In the genomic region with DNA sequence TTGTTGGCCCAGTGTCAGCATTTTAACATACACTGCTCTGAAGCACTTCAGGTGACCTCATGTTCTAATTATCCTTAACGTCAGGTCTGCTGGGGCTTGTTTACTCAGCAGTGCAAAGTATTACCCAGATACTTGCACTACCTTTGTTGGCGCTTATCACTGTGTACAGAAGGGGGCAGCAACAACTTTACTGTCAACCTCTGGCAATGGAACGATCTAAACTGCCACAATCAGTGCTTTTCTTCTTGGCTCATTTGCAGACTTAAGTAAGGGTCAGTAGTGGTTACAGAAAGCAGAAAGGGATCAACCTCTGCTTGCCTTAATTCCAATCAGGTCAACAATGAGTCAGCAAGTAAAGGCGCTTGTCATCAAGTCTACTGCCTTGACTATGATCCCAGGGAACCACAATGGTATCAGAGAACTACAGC, we compare ENCODE assay signal across 9 mouse cellular contexts. TPM values are rescaled to one million over a fixed set of nuclear protein-coding genes. Genes with fewer than 3 reads are reported as not detected.
DNase-seq lines count a peak whose midpoint lies in the region; ATAC-seq and TF ChIP-seq lines count a peak whose summit lies in the region.
"Had no signal": no experiment of that assay in that cellular context is flagged by ENCODE, and none has a peak within 500 bp of the region (broad histone marks: within the 10 kb centered on the region; RNA-seq: fewer than 3 reads in every experiment).

No protein-coding gene starts in this region.

- H3K4me3 ChIP-seq in heart, embryonic 15.5 days, result no peak overlapping the region
- H3K4me3 ChIP-seq in liver, adult 2 months (ENCODE audit: insufficient read depth, low read depth, low read length), result no peak overlapping the region
- no peak overlapping the region for H3K4me3 ChIP-seq in stomach, embryonic 16.5 days (replicated peaks; ENCODE audit: low read length)
- H3K4me3 ChIP-seq in forebrain, embryonic 15.5 days, result no peak overlapping the region
- H3K4me3 ChIP-seq in midbrain, embryonic 15.5 days, result no peak overlapping the region

- H3K36me3 ChIP-seq in heart, embryonic 15.5 days, result peaks cover 15% of the 10 kb centered on the region
- peaks cover 17% of the 10 kb centered on the region for H3K36me3 ChIP-seq in liver, adult 2 months (ENCODE audit: control insufficient read depth, insufficient read depth, low read length)
- peaks cover 3% of the 10 kb centered on the region for H3K36me3 ChIP-seq in stomach, embryonic 16.5 days (ENCODE audit: control insufficient read depth, insufficient read depth, low read length)
- H3K36me3 ChIP-seq in forebrain, embryonic 15.5 days, result peaks cover 19% of the 10 kb centered on the region
- peaks cover 9% of the 10 kb centered on the region; the same call in 1 of the 2 replicates for H3K36me3 ChIP-seq in midbrain, embryonic 15.5 days (replicated peaks)

- no peak overlapping the region for H3K4me2 ChIP-seq in heart, embryonic 15.5 days
- no peak overlapping the region for H3K4me2 ChIP-seq in stomach, embryonic 16.5 days (ENCODE audit: low read depth, low read length)
- H3K4me2 ChIP-seq in forebrain, embryonic 15.5 days (replicated peaks), result no peak overlapping the region
- no peak overlapping the region for H3K4me2 ChIP-seq in midbrain, embryonic 15.5 days

- TF ChIP-seq POLR2A in liver, adult 2 months (IDR thresholded peaks at IDR 0.05; ENCODE audit: extremely low read depth, insufficient read depth, low read length), result no peak

- H3K27ac ChIP-seq in heart, embryonic 15.5 days, result no peak overlapping the region
- H3K27ac ChIP-seq in liver, adult 2 months (replicated peaks; ENCODE audit: insufficient read depth, low read depth, low read length), result peak overlapping the region; percentile 90
- no peak overlapping the region; the same call in 1 of the 2 replicates for H3K27ac ChIP-seq in stomach, embryonic 16.5 days (ENCODE audit: low read length)
- H3K27ac ChIP-seq in forebrain, embryonic 15.5 days (replicated peaks), result no peak overlapping the region
- no peak overlapping the region for H3K27ac ChIP-seq in midbrain, embryonic 15.5 days
- H3K27ac ChIP-seq: macrophage had no signal

- H3K4me1 ChIP-seq in heart, embryonic 15.5 days (replicated peaks), result peaks cover 25% of the 10 kb centered on the region
- H3K4me1 ChIP-seq in liver, adult 2 months (ENCODE audit: control insufficient read depth, insufficient read depth, low read length), result peaks cover 43% of the 10 kb centered on the region
- peaks cover 24% of the 10 kb centered on the region for H3K4me1 ChIP-seq in stomach, embryonic 16.5 days (ENCODE audit: control insufficient read depth, insufficient read depth, low read length)
- peaks cover 44% of the 10 kb centered on the region for H3K4me1 ChIP-seq in forebrain, embryonic 15.5 days
- peaks cover 53% of the 10 kb centered on the region for H3K4me1 ChIP-seq in midbrain, embryonic 15.5 days

- H3K9ac ChIP-seq in heart, embryonic 15.5 days, result no peak overlapping the region
- no peak overlapping the region for H3K9ac ChIP-seq in liver, adult 2 months (ENCODE audit: low read depth, low read length)
- no peak overlapping the region for H3K9ac ChIP-seq in stomach, embryonic 16.5 days (ENCODE audit: low read length)
- no peak overlapping the region for H3K9ac ChIP-seq in forebrain, embryonic 15.5 days (replicated peaks)
- no peak overlapping the region for H3K9ac ChIP-seq in midbrain, embryonic 15.5 days

- H3K79me2 ChIP-seq in liver, adult 2 months (ENCODE audit: control insufficient read depth, insufficient read depth, low read length), result peaks cover 27% of the 10 kb centered on the region; the same call in 1 of the 2 replicates

- no peaks in the 10 kb centered on the region for H3K9me3 ChIP-seq in heart, embryonic 15.5 days (replicated peaks)
- no peaks in the 10 kb centered on the region for H3K9me3 ChIP-seq in stomach, embryonic 16.5 days (replicated peaks; ENCODE audit: control insufficient read depth, low read length)
- no peaks in the 10 kb centered on the region for H3K9me3 ChIP-seq in forebrain, embryonic 15.5 days
- no peaks in the 10 kb centered on the region for H3K9me3 ChIP-seq in midbrain, embryonic 15.5 days

- no peaks in the 10 kb centered on the region for H3K27me3 ChIP-seq in heart, embryonic 15.5 days
- no peaks in the 10 kb centered on the region for H3K27me3 ChIP-seq in liver, adult 2 months (ENCODE audit: control insufficient read depth, insufficient read depth, low read length)
- H3K27me3 ChIP-seq in stomach, embryonic 16.5 days (ENCODE audit: control insufficient read depth, insufficient read depth, low read length), result no peaks in the 10 kb centered on the region
- no peaks in the 10 kb centered on the region for H3K27me3 ChIP-seq in forebrain, embryonic 15.5 days
- no peaks in the 10 kb centered on the region for H3K27me3 ChIP-seq in midbrain, embryonic 15.5 days (replicated peaks)

- DNase-seq in urinary bladder, postnatal 14 days (ENCODE audit: low spot score), result peak; percentile 46
- DNase-seq in urinary bladder, adult 2 months (ENCODE audit: low spot score), result no peak
- DNase-seq in liver, adult 2 months (ENCODE audit: extremely low read depth, low read depth, low spot score), result peak; percentile 87

- 38% methylated on average over 4 of the region's 4 CpGs for WGBS in heart, embryonic 15.5 days
- 5% methylated on average over 4 of the region's 4 CpGs for WGBS in liver, adult 2 months
- WGBS in stomach, embryonic 16.5 days, result 37% methylated on average over 4 of the region's 4 CpGs
- 53% methylated on average over 4 of the region's 4 CpGs for WGBS in forebrain, embryonic 15.5 days
- 54% methylated on average over 4 of the region's 4 CpGs for WGBS in midbrain, embryonic 15.5 days

- 0 out of 2 replicates have a peak, but pooled peaks have one; percentile 53 for ATAC-seq in heart, embryonic 15.5 days (replicated peaks; ENCODE audit: insufficient number of reproducible peaks, insufficient read depth, low FRiP score, low read depth)
- peak; percentile 84 for ATAC-seq in stomach, embryonic 16.5 days (ENCODE audit: insufficient read depth, low FRiP score)
- ATAC-seq in monocyte, adult 5-6 weeks (replicated peaks; ENCODE audit: insufficient number of reproducible peaks, low FRiP score, low TSS enrichment, poor library complexity, severe bottlenecking), result no peak; the same call in 1 of the 2 replicates
- ATAC-seq in forebrain, embryonic 15.5 days (replicated peaks), result no peak
- no peak for ATAC-seq in midbrain, embryonic 15.5 days (replicated peaks)

- peak; percentile 28; the same call in 1 of the 2 replicates for TF ChIP-seq CTCF in liver, adult 2 months (IDR thresholded peaks at IDR 0.05; ENCODE audit: low read depth, low read length)

RNA-seq across cellular contexts. Expression of a gene that starts 13.8 kb away (rescaled TPM):
- 22.1 and 22.2 TPM in 2 replicates for polyA plus RNA-seq in urinary bladder, adult 2 months (2012; rRNA removed)
- 57.8 and 61.7 TPM in 2 replicates for polyA plus RNA-seq in heart, embryonic 15.5 days (2015; fragmentation: Nextera tagmentation; extraction: Ambion mirVana)
- total RNA-seq in liver, adult 2 months (2014; rRNA removed), result 11.2 and 13.5 TPM in 2 replicates
- 10.5 and 13.1 TPM in 2 replicates for polyA plus RNA-seq in liver, adult 2 months (2012; rRNA removed)
- 75.6 and 84.2 TPM in 2 replicates for polyA plus RNA-seq in stomach, embryonic 16.5 days (2015; fragmentation: Nextera tagmentation; extraction: Ambion mirVana)
- total RNA-seq in monocyte, adult 5-6 weeks (2017), result 47.1 to 94.4 TPM (median 48.4 TPM) in 3 replicates
- 151 and 160 TPM in 2 replicates for polyA plus RNA-seq in forebrain, embryonic 15.5 days (2015; fragmentation: Nextera tagmentation; extraction: Ambion mirVana)
- 117 and 120 TPM in 2 replicates for polyA plus RNA-seq in midbrain, embryonic 15.5 days (2015; fragmentation: Nextera tagmentation; extraction: Ambion mirVana)

RNA-seq across cellular contexts. Expression of a gene that starts 54.0 kb away (rescaled TPM):
- polyA plus RNA-seq in urinary bladder, adult 2 months (2012; rRNA removed), result 1.4 and 1.6 TPM in 2 replicates
- polyA plus RNA-seq in heart, embryonic 15.5 days (2015; fragmentation: Nextera tagmentation; extraction: Ambion mirVana), result 0.67 and 0.71 TPM in 2 replicates
- not detected in 2 replicates for total RNA-seq in liver, adult 2 months (2014; rRNA removed)
- polyA plus RNA-seq in liver, adult 2 months (2012; rRNA removed), result 0.02 TPM in 1 of 2 replicates, not detected in the other
- polyA plus RNA-seq in stomach, embryonic 16.5 days (2015; fragmentation: Nextera tagmentation; extraction: Ambion mirVana), result 0.17 and 0.30 TPM in 2 replicates
- total RNA-seq in monocyte, adult 5-6 weeks (2017), result not detected in 3 replicates
- polyA plus RNA-seq in forebrain, embryonic 15.5 days (2015; fragmentation: Nextera tagmentation; extraction: Ambion mirVana), result 0.11 and 0.17 TPM in 2 replicates
- 0.37 and 0.48 TPM in 2 replicates for polyA plus RNA-seq in midbrain, embryonic 15.5 days (2015; fragmentation: Nextera tagmentation; extraction: Ambion mirVana)

Comparison
In these comparisons a context has a peak if more than half of its experiments do, and no peak if none do; other contexts are left out.
1. ATAC-seq: peak in heart, embryonic 15.5 days (single experiment) and stomach, embryonic 16.5 days (single experiment); none in monocyte, adult 5-6 weeks (single experiment), forebrain, embryonic 15.5 days (single experiment) and midbrain, embryonic 15.5 days (single experiment).